8 mouse cellular contexts compared by ENCODE assay signal in genomic region chr7:62348106-62348803, GRCm38 (mm10). TPM values are rescaled to one million over a fixed set of nuclear protein-coding genes. Genes with fewer than 3 reads are reported as not detected.
DNase-seq lines count a peak whose midpoint lies in the region; ATAC-seq lines count a peak whose summit lies in the region.

No protein-coding gene starts in this region.

- peak; percentile 86 for DNase-seq in adrenal gland, adult 2 months
- peak; percentile 90 for DNase-seq in embryo, embryonic 10.5 days (ENCODE audit: low spot score)
- peak; percentile 86 for DNase-seq in gastrocnemius, postnatal 14 days
- peak; percentile 33 for DNase-seq in hindlimb bud, embryonic 11.5 days (ENCODE audit: extremely low spot score, low read depth, low spot score)
- DNase-seq in left cerebral cortex, adult 8-10 months (ENCODE audit: low spot score in 2 of 2), result peak; percentile 50 to 51
- peak; percentile 54 for DNase-seq in lung, postnatal 36 days
- peak; percentile 79 for DNase-seq in right cerebral cortex, postnatal 25 days

- no peak for ATAC-seq in CD4-positive, CD25-positive, alpha-beta regulatory T cell, adult 4 months

- intact Hi-C loops in gastrocnemius, postnatal 14 days (cut with DNase I; ENCODE audit: low total_unique reads), result no loop called here

RNA-seq across cellular contexts. Expression of gene Ndn, which starts 1.9 kb away (rescaled TPM):
- total RNA-seq in adrenal gland, adult 2 months (2021), result 10 to 100 TPM; 55.8 to 92.2 TPM
- polyA plus RNA-seq in adrenal gland, adult 2 months (2012; rRNA removed), result 55.5 and 61.7 TPM in 2 replicates
- total RNA-seq in gastrocnemius, postnatal 14 days (2021), result 10 to 100 TPM; 20.3 to 24.4 TPM
- 100 to 1,000 TPM; 118 to 125 (median 122) TPM for total RNA-seq in left cerebral cortex, adult 8-10 months (2022)
- not detected for polyA plus RNA-seq in CD4-positive, CD25-positive, alpha-beta regulatory T cell, adult 4 months (2017; shearing (Covaris generic))

RNA-seq across cellular contexts. Expression of gene Magel2, which starts 28.6 kb away (rescaled TPM):
- total RNA-seq in adrenal gland, adult 2 months (2021), result 1 to 10 TPM; 1.7 TPM
- 3.1 and 4.1 TPM in 2 replicates for polyA plus RNA-seq in adrenal gland, adult 2 months (2012; rRNA removed)
- under 1 TPM; 0.21 to 0.47 TPM for total RNA-seq in gastrocnemius, postnatal 14 days (2021)
- 1 to 10 TPM; 1.5 to 3.2 (median 2.4) TPM for total RNA-seq in left cerebral cortex, adult 8-10 months (2022)
- not detected for polyA plus RNA-seq in CD4-positive, CD25-positive, alpha-beta regulatory T cell, adult 4 months (2017; shearing (Covaris generic))

Comparison
In these comparisons a context has a peak if more than half of its experiments do, and no peak if none do; other contexts are left out.
1. DNase-seq: peak in every context shown above with its lines; median percentile 90 in embryo, embryonic 10.5 days; 86 in adrenal gland, adult 2 months; 86 in gastrocnemius, postnatal 14 days; 79 in right cerebral cortex, postnatal 25 days; 54 in lung, postnatal 36 days; 50 in left cerebral cortex, adult 8-10 months; 33 in hindlimb bud, embryonic 11.5 days.